Mouse (Mus musculus) C2C12 (cell line): Measurements from ENCODE around the gene Alkbh7. TPM values are rescaled to one million over a fixed set of nuclear protein-coding genes. Genes with fewer than 3 reads are reported as not detected.

Experiments used
- H3K27me3 ChIP-seq: one replicate; pipeline ENCODE4 v1.6.1; 2011; ENCODE audit not compliant: control insufficient read depth, insufficient read depth, insufficient read length
- H3K36me3 ChIP-seq: one replicate; pipeline ENCODE4 v1.6.1; 2011; ENCODE audit not compliant: control insufficient read depth, insufficient read depth
- H3K4me3 ChIP-seq: one replicate; pipeline ENCODE4 v1.5.1; 2011; ENCODE audit warnings: mild to moderate bottlenecking, control low read depth; ENCODE audit not compliant: poor library complexity, insufficient read depth, severe bottlenecking
- H3K79me2 ChIP-seq: one replicate; pipeline ENCODE4 v1.6.1; 2011; ENCODE audit not compliant: control insufficient read depth, insufficient read depth
- H3K79me3 ChIP-seq: one replicate; pipeline ENCODE4 v1.6.1; 2011; ENCODE audit warnings: low read depth, control low read depth
- H3ac ChIP-seq: one replicate; pipeline ENCODE3; 2011; ENCODE audit warnings: low read depth; ENCODE audit not compliant: control insufficient read depth, insufficient read length
- CEBPB ChIP-seq: IDR thresholded peaks from one replicate; pipeline ENCODE4 v1.6.1; 2011; ENCODE audit warnings: low read depth, mild to moderate bottlenecking, control low read depth, moderate library complexity
- CTCF ChIP-seq: IDR thresholded peaks from one replicate; pipeline ENCODE4 v1.5.1; 2011; ENCODE audit not compliant: control insufficient read depth, insufficient read depth, insufficient read length
- FOSL1 ChIP-seq: IDR thresholded peaks from one replicate; pipeline ENCODE4 v1.8.0; 2011; ENCODE audit warnings: mild to moderate bottlenecking, low read length; ENCODE audit not compliant: poor library complexity, insufficient read depth, severe bottlenecking
- MAX ChIP-seq: IDR thresholded peaks from one replicate; pipeline ENCODE4 v1.6.1; 2011; ENCODE audit warnings: mild to moderate bottlenecking, control low read depth
- MYOD1 ChIP-seq: IDR thresholded peaks from one replicate; pipeline ENCODE4 v1.6.1; 2011; ENCODE audit warnings: low read depth; ENCODE audit not compliant: control insufficient read depth, insufficient read length
- MYOG ChIP-seq: IDR thresholded peaks from one replicate; pipeline ENCODE4 v1.6.1; 2011; ENCODE audit not compliant: control insufficient read depth, insufficient read length; ENCODE audit errors: extremely low read depth
- USF1 ChIP-seq: IDR thresholded peaks from one replicate; pipeline ENCODE4 v1.6.1; 2011; ENCODE audit warnings: low read depth, mild to moderate bottlenecking, control low read depth, moderate library complexity
- polyA plus RNA-seq: library from polyadenylated mRNA; unstranded; fragments of >200 nt; fragmentation: generic; extraction: Trizol; gene quantifications from one replicate; pipeline ENCODE4 v1.2.1, GENCODE M21; 2012; ENCODE audit warnings: missing spikeins

Alkbh7 gene
- polyA plus RNA-seq, 1 experiment, result 24.1 TPM

DNA sequence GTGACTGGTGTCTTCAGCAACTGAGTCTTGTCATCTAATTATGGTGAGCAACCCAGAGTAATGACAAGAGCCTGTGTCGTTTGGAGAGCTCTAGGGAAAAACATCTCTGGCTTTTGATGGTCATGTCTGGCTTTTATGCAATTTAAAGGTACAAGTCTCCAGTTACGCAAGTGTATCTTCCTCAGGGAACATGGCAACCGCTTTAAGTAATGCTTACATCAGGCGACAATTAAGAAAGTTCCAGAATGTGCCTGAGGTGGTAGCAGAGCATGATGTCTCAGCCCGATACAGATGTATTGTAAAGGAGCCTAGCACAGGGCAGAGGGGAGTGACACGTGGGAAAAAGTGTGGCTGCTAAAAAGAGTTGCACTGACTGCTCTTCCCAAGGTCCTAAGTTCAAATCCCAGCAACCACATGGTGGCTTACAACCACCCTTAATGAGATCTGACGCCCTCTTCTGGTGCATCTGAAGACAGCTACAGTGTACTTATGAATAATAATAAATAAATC lies 8.2 kb upstream of the Alkbh7 start:
- Histone ChIP-seq H3K36me3 (peaks cover 21% of the 10 kb centered on the region), H3K4me3 (no peak overlapping the region), H3K27me3 (no peaks in the 10 kb centered on the region), H3K79me2 (peaks cover 28% of the 10 kb centered on the region), H3K79me3 (peaks cover 19% of the 10 kb centered on the region), H3ac (no peak overlapping the region)
- no peak for TF ChIP-seq CEBPB
- no peak for TF ChIP-seq MYOG
- TF ChIP-seq MAX, result no peak
- TF ChIP-seq MYOD1, result no peak
- no peak for TF ChIP-seq USF1
- no peak for TF ChIP-seq FOSL1
- no peak for TF ChIP-seq CTCF

DNA sequence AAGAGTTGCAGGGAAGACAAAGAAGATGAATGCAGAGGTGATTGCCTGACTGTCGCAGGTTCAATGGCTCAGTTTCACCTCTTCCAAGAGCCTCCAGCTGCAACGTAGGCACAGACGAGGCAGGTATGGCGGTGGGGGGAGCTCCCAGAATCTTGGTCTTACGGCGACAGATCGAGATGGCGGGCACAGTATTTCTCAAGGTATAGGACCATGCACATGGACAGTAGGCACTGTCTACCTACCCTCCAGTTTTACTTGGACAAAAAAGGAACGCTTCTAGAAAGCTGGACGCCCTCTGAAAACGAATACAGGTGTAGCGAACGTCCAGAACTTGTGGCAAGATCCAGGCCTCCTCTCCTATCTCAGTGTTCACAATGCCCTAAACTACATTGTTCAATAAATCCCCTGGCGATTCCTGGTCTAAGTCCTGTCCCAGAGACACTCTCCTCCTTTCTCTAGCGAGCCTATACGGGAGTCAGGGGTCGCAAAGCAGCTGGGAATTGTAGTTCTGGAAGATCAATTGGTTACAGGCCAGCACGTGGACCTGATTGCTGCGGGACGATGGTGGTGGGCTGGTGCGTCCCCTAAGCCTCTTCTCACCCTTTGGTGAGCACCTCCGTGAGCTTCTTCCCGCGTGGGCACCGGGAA lies 7.5 kb upstream of the Alkbh7 start:
- Histone ChIP-seq H3K79me3 (peaks cover 19% of the 10 kb centered on the region), H3K27me3 (no peaks in the 10 kb centered on the region), H3ac (peak overlapping the region; percentile 57), H3K4me3 (peak overlapping the region; percentile 76), H3K79me2 (peaks cover 28% of the 10 kb centered on the region), H3K36me3 (peaks cover 26% of the 10 kb centered on the region)
- TF ChIP-seq FOSL1 (no peak), USF1 (peak; percentile 68), CEBPB (no peak), MAX (peak; percentile 67)

- H3K79me3 ChIP-seq, result peaks cover 19% of the 10 kb centered on the region
- H3ac ChIP-seq, result peak within 1 kb of the TSS; percentile 81
- H3K36me3 ChIP-seq, result peaks cover 32% of the 10 kb centered on the region
- no peak for TF ChIP-seq CTCF
- peak; percentile 22 for TF ChIP-seq USF1
- no peak for TF ChIP-seq MYOG
- no peak for TF ChIP-seq MAX
- H3K79me2 ChIP-seq, result peaks cover 28% of the 10 kb centered on the region
- H3K4me3 ChIP-seq, result peak within 1 kb of the TSS; percentile 76
- H3K27me3 ChIP-seq, result no peaks in the 10 kb centered on the region
Measured at GRCm38 (mm10) chr17:56990115-56990746, 6.9 kb upstream of the Alkbh7 start, which contains the start of gene Clpp. Gene Clpp, plus strand, starts transcription at chr17:56990305.

DNA sequence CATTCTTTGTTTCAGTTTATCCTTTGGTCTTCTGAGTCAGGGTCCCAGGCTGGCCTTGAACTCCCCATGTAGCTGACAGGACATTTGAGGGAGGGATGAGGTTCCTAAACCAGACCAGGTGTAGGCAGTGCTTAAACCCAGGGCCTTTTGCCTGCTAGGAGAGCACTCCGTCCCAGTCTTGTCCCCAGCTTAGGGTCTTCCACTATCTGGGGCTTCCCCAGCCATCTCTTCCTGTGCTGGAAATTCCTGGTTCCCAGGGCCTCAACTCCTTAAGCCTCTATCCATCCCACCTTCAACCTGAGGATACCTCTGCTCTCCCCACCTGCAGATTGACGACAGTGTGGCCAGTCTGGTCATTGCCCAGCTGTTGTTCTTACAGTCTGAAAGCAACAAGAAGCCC lies 6.2 kb upstream of the Alkbh7 start:
- TF ChIP-seq MYOG, result no peak
- H3K79me2 ChIP-seq, result peaks cover 28% of the 10 kb centered on the region
- no peaks in the 10 kb centered on the region for H3K27me3 ChIP-seq
- peaks cover 39% of the 10 kb centered on the region for H3K36me3 ChIP-seq
- H3K79me3 ChIP-seq, result peaks cover 19% of the 10 kb centered on the region
- H3ac ChIP-seq, result peak overlapping the region; percentile 60
- H3K4me3 ChIP-seq, result peak overlapping the region; percentile 76

DNA sequence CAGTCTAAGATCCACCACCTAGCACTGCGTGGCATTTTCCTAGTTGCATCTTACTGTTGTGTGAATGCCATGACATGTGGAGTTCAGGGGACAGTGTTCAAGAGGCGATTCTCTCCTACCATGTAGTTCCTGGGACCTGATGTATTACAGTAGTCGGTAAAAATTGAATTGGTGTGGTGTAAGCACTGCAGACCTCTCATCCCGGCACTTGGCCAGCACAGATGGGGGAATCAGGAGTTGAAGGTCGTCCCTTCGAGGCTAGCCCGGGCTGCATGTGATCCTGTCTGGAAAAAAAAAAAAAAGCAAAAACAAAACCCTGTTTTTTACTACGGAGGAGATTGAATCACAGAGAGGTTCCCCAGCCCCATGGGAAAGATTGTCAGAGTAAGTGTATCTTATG lies 2.1 kb upstream of the Alkbh7 start:
- no peak overlapping the region for H3ac ChIP-seq
- H3K79me2 ChIP-seq, result peaks cover 28% of the 10 kb centered on the region
- TF ChIP-seq MAX (no peak), MYOG (no peak), MYOD1 (no peak), CEBPB (no peak), FOSL1 (no peak), CTCF (no peak), USF1 (no peak)
- no peak overlapping the region for H3K4me3 ChIP-seq
- peaks cover 47% of the 10 kb centered on the region for H3K36me3 ChIP-seq
- peaks cover 21% of the 10 kb centered on the region for H3K79me3 ChIP-seq
- H3K27me3 ChIP-seq, result no peaks in the 10 kb centered on the region

DNA sequence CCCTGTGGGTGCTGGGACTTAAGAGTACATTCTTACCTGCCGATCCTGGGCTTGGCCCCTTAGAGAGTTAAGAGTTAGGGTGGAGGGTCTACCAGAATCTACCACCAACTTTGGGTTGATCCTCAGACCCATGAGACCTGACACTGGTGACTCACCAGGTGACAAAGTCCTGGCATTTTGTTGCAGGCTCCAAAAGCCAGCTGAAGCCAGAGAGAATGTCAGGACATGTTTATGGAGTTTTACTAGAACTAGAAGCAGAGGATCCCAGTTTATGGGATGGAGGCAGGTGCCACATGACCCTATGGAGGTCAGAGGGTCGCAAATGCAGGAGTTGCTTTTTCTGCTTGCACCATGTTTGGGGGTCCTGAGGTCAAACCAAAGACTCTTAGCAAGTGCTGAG lies 633 bp upstream of the Alkbh7 start:
- Histone ChIP-seq H3K79me3 (peaks cover 9% of the 10 kb centered on the region), H3ac (no peak overlapping the region), H3K79me2 (peaks cover 13% of the 10 kb centered on the region), H3K36me3 (peaks cover 43% of the 10 kb centered on the region), H3K27me3 (no peaks in the 10 kb centered on the region), H3K4me3 (no peak overlapping the region)
- TF ChIP-seq FOSL1 (no peak), MYOD1 (no peak), MAX (no peak), MYOG (no peak), USF1 (no peak), CTCF (no peak), CEBPB (no peak)
